In the genomic region with DNA sequence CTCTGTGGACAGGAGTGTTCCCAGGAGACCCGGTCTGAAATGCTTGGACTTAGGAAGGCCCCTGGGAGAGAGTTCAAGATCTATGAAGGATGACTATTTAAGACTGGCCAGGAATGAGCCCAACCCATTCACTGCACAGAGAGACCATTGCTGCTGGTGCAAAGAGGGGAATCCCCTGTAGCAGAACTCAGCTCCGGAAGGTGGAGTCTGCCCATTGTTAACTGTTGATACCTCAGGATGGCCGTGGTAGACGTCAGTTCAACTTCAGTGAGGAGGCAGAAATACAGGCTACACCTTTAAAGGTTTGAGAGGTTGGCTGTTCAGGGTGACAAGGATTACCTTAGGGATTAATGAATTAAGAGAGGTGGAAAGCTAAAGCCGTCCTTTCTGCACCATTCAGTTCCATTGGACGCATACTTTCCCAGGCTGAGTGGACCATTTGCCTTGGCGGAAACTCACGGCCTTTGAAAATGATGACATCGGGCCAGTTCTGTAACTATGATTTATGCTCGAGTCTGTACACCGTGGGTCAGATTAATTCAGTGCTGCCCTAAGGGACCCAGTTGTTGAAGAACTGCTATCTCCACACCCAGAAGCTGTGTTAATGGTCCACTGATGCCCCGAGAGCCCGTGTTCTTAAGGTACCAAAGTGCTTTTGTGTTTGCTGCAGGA, we compare ENCODE assay signal across 20 mouse cellular contexts.
DNase-seq lines count a peak whose midpoint lies in the region; ATAC-seq and TF ChIP-seq lines count a peak whose summit lies in the region.
"Had no signal": no experiment of that assay in that cellular context is flagged by ENCODE, and none has a peak within 500 bp of the region (broad histone marks: within the 10 kb centered on the region; RNA-seq: fewer than 3 reads in every experiment).

No protein-coding gene starts in this region.

- no peaks in the 10 kb centered on the region for H3K9me3 ChIP-seq in heart, embryonic 13.5 days
- H3K9me3 ChIP-seq in neural tube, embryonic 11.5 days (ENCODE audit: control insufficient read depth, low read length) = no peaks in the 10 kb centered on the region
- no peaks in the 10 kb centered on the region for H3K9me3 ChIP-seq in ES-Bruce4 (replicated peaks; ENCODE audit: control insufficient read depth, insufficient read depth, low read length, poor library complexity, severe bottlenecking)
- H3K9me3 ChIP-seq: embryonic facial prominence, embryonic 15.5 days; forebrain, embryonic 10.5 days had no signal

- H3K4me3 ChIP-seq in heart, embryonic 13.5 days = no peak overlapping the region
- no peak overlapping the region for H3K4me3 ChIP-seq in neural tube, embryonic 11.5 days (ENCODE audit: low read depth, low read length)
- H3K4me3 ChIP-seq in ES-Bruce4 (ENCODE audit: low read depth, low read length) = no peak overlapping the region
- H3K4me3 ChIP-seq: embryonic facial prominence, embryonic 15.5 days; forebrain, embryonic 10.5 days; layer of hippocampus, adult 2 months had no signal

- no peak overlapping the region for H3K27ac ChIP-seq in heart, embryonic 13.5 days (replicated peaks)
- peak overlapping the region; percentile 11; the same call in 1 of the 2 replicates for H3K27ac ChIP-seq in neural tube, embryonic 11.5 days (ENCODE audit: low read depth, low read length)
- no peak overlapping the region; the same call in 1 of the 2 replicates for H3K27ac ChIP-seq in ES-Bruce4 (ENCODE audit: insufficient read depth, low read length)
- H3K27ac ChIP-seq: embryonic facial prominence, embryonic 15.5 days; forebrain, embryonic 10.5 days; hindbrain, postnatal 0 days; layer of hippocampus, adult 2 months; liver, embryonic 14.5 days had no signal

- ATAC-seq in heart, embryonic 13.5 days (ENCODE audit: extremely low read depth, insufficient number of reproducible peaks, low FRiP score, low TSS enrichment) = no peak
- ATAC-seq in neural tube, embryonic 11.5 days (ENCODE audit: insufficient read depth, low FRiP score, low TSS enrichment) = no peak
- ATAC-seq: hindbrain, postnatal 0 days; midbrain, embryonic 16.5 days had no signal

- no peak for TF ChIP-seq POLR2A in ES-Bruce4 (IDR thresholded peaks at IDR 0.05; ENCODE audit: insufficient read depth, low read length)

- H3K4me1 ChIP-seq in heart, embryonic 13.5 days = peaks cover 47% of the 10 kb centered on the region
- H3K4me1 ChIP-seq in neural tube, embryonic 11.5 days (ENCODE audit: control insufficient read depth, insufficient read depth, low read length) = peaks cover 3% of the 10 kb centered on the region; the same call in 1 of the 2 replicates
- peaks cover 10% of the 10 kb centered on the region for H3K4me1 ChIP-seq in ES-Bruce4 (ENCODE audit: control insufficient read depth, insufficient read depth, low read length)

- H3K27me3 ChIP-seq in heart, embryonic 13.5 days (replicated peaks) = no peaks in the 10 kb centered on the region
- no peaks in the 10 kb centered on the region for H3K27me3 ChIP-seq in neural tube, embryonic 11.5 days (ENCODE audit: control insufficient read depth, insufficient read depth, low read length)
- H3K27me3 ChIP-seq in ES-Bruce4 (ENCODE audit: control insufficient read depth, insufficient read depth, low read length, poor library complexity, severe bottlenecking) = no peaks in the 10 kb centered on the region
- H3K27me3 ChIP-seq: embryonic facial prominence, embryonic 15.5 days had no signal

- H3K36me3 ChIP-seq in heart, embryonic 13.5 days = no peaks in the 10 kb centered on the region
- no peaks in the 10 kb centered on the region for H3K36me3 ChIP-seq in neural tube, embryonic 11.5 days (ENCODE audit: control insufficient read depth, insufficient read depth, low read length)
- H3K36me3 ChIP-seq in ES-Bruce4 (ENCODE audit: control insufficient read depth, insufficient read depth, low read length, poor library complexity, severe bottlenecking) = no peaks in the 10 kb centered on the region
- H3K36me3 ChIP-seq: embryonic facial prominence, embryonic 15.5 days; forebrain, embryonic 10.5 days had no signal

- TF ChIP-seq CTCF in ES-Bruce4 (IDR thresholded peaks at IDR 0.05; ENCODE audit: low read depth, low read length) = no peak

- intact Hi-C loops in heart, postnatal 14 days (cut with DNase I) = no loop called here

- DNase-seq in heart, postnatal 14 days = no peak
- no peak for DNase-seq in neural tube, embryonic 11.5 days (ENCODE audit: low spot score)
- no peak for DNase-seq in neural tube, embryonic 10.5 days (ENCODE audit: extremely low spot score, low spot score)
- DNase-seq in adrenal gland, postnatal 36 days = peak; percentile 48 to 53
- DNase-seq in thymus, postnatal 36 days = no peak
- no peak for DNase-seq in right cerebral cortex, postnatal 25 days
- DNase-seq: cerebellum, adult 11 months; cerebellum, postnatal 14 days; embryo, embryonic 11 days; gastrocnemius, postnatal 36 days; heart, postnatal 10 days; right cerebral cortex, postnatal 4 days had no signal

- 0 out of 2 replicates have a peak, but pooled peaks have one; percentile 29 for TF ChIP-seq EP300 in ES-Bruce4 (IDR thresholded peaks at IDR 0.05; ENCODE audit: insufficient read depth, low read depth, low read length)

- H3K9ac ChIP-seq in heart, embryonic 13.5 days = 0 out of 2 replicates have a peak overlapping the region, but pooled peaks have one; percentile 33
- no peak overlapping the region for H3K9ac ChIP-seq in neural tube, embryonic 11.5 days (ENCODE audit: low read length)
- no peak overlapping the region for H3K9ac ChIP-seq in ES-Bruce4 (ENCODE audit: low read depth, poor library complexity, severe bottlenecking)
- H3K9ac ChIP-seq: embryonic facial prominence, embryonic 15.5 days; liver, embryonic 14.5 days had no signal

- H3K4me2 ChIP-seq in heart, embryonic 13.5 days = no peak overlapping the region
- no peak overlapping the region for H3K4me2 ChIP-seq in neural tube, embryonic 11.5 days (ENCODE audit: low read depth)
- H3K4me2 ChIP-seq: embryonic facial prominence, embryonic 15.5 days had no signal

- 73% methylated on average over 13 of the region's 13 CpGs for WGBS in heart, embryonic 13.5 days
- 74% methylated on average over 13 of the region's 13 CpGs for WGBS in neural tube, embryonic 11.5 days

Comparison
In these comparisons a context has a peak if more than half of its experiments do, and no peak if none do; other contexts are left out.
1. DNase-seq: peak in adrenal gland, postnatal 36 days (2 of 2); none in heart, postnatal 14 days (0 of 2), neural tube, embryonic 11.5 days (single experiment), neural tube, embryonic 10.5 days (single experiment), thymus, postnatal 36 days (0 of 2) and right cerebral cortex, postnatal 25 days (single experiment).